Mouse (Mus musculus) embryo, embryonic 10 days (tissue): ENCODE data around the gene Dnmt3a.

Experiments
- DNase-seq: peaks from one replicate; pipeline ENCODE4 v3.0.0-alpha.2; 2015; ENCODE audit warnings: low spot score

Dnmt3a gene

GRCm38 (mm10) chr12:3881474-3881873 is 75.7 kb downstream of the Dnmt3a start:
- DNase-seq = no peak

GRCm38 (mm10) chr12:3884892-3885493 is 79.2 kb downstream of the Dnmt3a start:
- DNase-seq = peak; percentile 68

GRCm38 (mm10) chr12:3886601-3887000 is 80.8 kb downstream of the Dnmt3a start:
- no peak for DNase-seq

- DNase-seq = peak; percentile 77
Observed at GRCm38 (mm10) chr12:3887515-3888325, 81.9 kb downstream of the Dnmt3a start.

GRCm38 (mm10) chr12:3889875-3890635 is 84.2 kb downstream of the Dnmt3a start:
- no peak for DNase-seq

GRCm38 (mm10) chr12:3890753-3891751 is 85.2 kb downstream of the Dnmt3a start:
- DNase-seq = peak; percentile 85

GRCm38 (mm10) chr12:3891779-3892239 is 86.0 kb downstream of the Dnmt3a start:
- peak; percentile 66 for DNase-seq

GRCm38 (mm10) chr12:3892240-3893059 is 86.6 kb downstream of the Dnmt3a start:
- DNase-seq = peak; percentile 46

GRCm38 (mm10) chr12:3893335-3893734 is 87.5 kb downstream of the Dnmt3a start:
- DNase-seq = no peak

GRCm38 (mm10) chr12:3894525-3894924 is 88.7 kb downstream of the Dnmt3a start:
- no peak for DNase-seq

- DNase-seq = no peak
Observed at GRCm38 (mm10) chr12:3897057-3897545, 91.3 kb downstream of the Dnmt3a start.

GRCm38 (mm10) chr12:3898811-3899210 is 93.0 kb downstream of the Dnmt3a start:
- no peak for DNase-seq

GRCm38 (mm10) chr12:3905436-3905835 is 99.6 kb downstream of the Dnmt3a start:
- DNase-seq = no peak

- no peak for DNase-seq
Observed at GRCm38 (mm10) chr12:3906308-3906707, 100.5 kb downstream of the Dnmt3a start.

GRCm38 (mm10) chr12:3907008-3907407 is 101.2 kb downstream of the Dnmt3a start:
- no peak for DNase-seq

GRCm38 (mm10) chr12:3907418-3907817 is 101.6 kb downstream of the Dnmt3a start:
- DNase-seq = no peak

GRCm38 (mm10) chr12:3910466-3911093 is 104.8 kb downstream of the Dnmt3a start:
- no peak for DNase-seq

GRCm38 (mm10) chr12:3911831-3912348 is 106.1 kb downstream of the Dnmt3a start:
- DNase-seq = no peak

GRCm38 (mm10) chr12:3915852-3916251 is 110.0 kb downstream of the Dnmt3a start:
- no peak for DNase-seq
